Mouse (Mus musculus): ENCODE measurements around the gene Fbxo46. TPM values are rescaled to one million over a fixed set of nuclear protein-coding genes. Genes with fewer than 3 reads are reported as not detected.

The Fbxo46 gene
- polyA plus RNA-seq, 1 experiment: 29.2 TPM

- no peaks in the 10 kb centered on the region; the same call in 1 of the 2 replicates for H3K36me3 ChIP-seq (ENCODE audit: control insufficient read depth, insufficient read depth, low read length)
- TF ChIP-seq CTCF (IDR thresholded peaks at IDR 0.05; ENCODE audit: borderline replicate concordance, control insufficient read depth, extremely low read depth, insufficient read depth, low read length, poor library complexity) (no peak), POLR2A (IDR thresholded peaks at IDR 0.05; ENCODE audit: control insufficient read depth, extremely low read depth, insufficient read depth, low read length, poor library complexity) (no peak)
- 86% methylated on average over 11 of the region's 11 CpGs for whole genome bisulfite sequencing
- no peak overlapping the region for H3K4me3 ChIP-seq (ENCODE audit: control insufficient read depth, insufficient read depth, low read length)
- DNase-seq: no peak
- H3K27ac ChIP-seq (ENCODE audit: control insufficient read depth, insufficient read depth, low read length): no peak overlapping the region
- peaks cover 22% of the 10 kb centered on the region for H3K4me1 ChIP-seq (replicated peaks; ENCODE audit: control insufficient read depth, insufficient read depth, low read length)
- H3K27me3 ChIP-seq (ENCODE audit: control insufficient read depth, insufficient read depth, low read length): no peaks in the 10 kb centered on the region; the same call in 1 of the 2 replicates
These were observed 38.9 kb downstream of the Fbxo46 start for GRCm38 (mm10) chr7:19158601-19159000.

- no peaks in the 10 kb centered on the region for H3K36me3 ChIP-seq (ENCODE audit: control insufficient read depth, insufficient read depth, low read length)
- peaks cover 25% of the 10 kb centered on the region for H3K4me1 ChIP-seq (replicated peaks; ENCODE audit: control insufficient read depth, insufficient read depth, low read length)
- 37% methylated on average over 18 of the region's 18 CpGs for WGBS
- no peak for DNase-seq
- H3K27me3 ChIP-seq (ENCODE audit: control insufficient read depth, insufficient read depth, low read length): no peaks in the 10 kb centered on the region; the same call in 1 of the 2 replicates
- TF ChIP-seq CTCF (IDR thresholded peaks at IDR 0.05; ENCODE audit: borderline replicate concordance, control insufficient read depth, extremely low read depth, insufficient read depth, low read length, poor library complexity) (no peak), POLR2A (IDR thresholded peaks at IDR 0.05; ENCODE audit: control insufficient read depth, extremely low read depth, insufficient read depth, low read length, poor library complexity) (no peak)
- no peak overlapping the region for H3K4me3 ChIP-seq (ENCODE audit: control insufficient read depth, insufficient read depth, low read length)
- no peak overlapping the region for H3K27ac ChIP-seq (ENCODE audit: control insufficient read depth, insufficient read depth, low read length)
These were observed 39.8 kb downstream of the Fbxo46 start for GRCm38 (mm10) chr7:19159411-19159810.

- no peak for DNase-seq
- Histone ChIP-seq H3K27me3 (ENCODE audit: control insufficient read depth, insufficient read depth, low read length) (no peaks in the 10 kb centered on the region; the same call in 1 of the 2 replicates), H3K4me3 (ENCODE audit: control insufficient read depth, insufficient read depth, low read length) (no peak overlapping the region), H3K27ac (ENCODE audit: control insufficient read depth, insufficient read depth, low read length) (no peak overlapping the region), H3K4me1 (replicated peaks; ENCODE audit: control insufficient read depth, insufficient read depth, low read length) (peaks cover 31% of the 10 kb centered on the region), H3K36me3 (ENCODE audit: control insufficient read depth, insufficient read depth, low read length) (no peaks in the 10 kb centered on the region)
- 3% methylated on average over 20 of the region's 20 CpGs for WGBS
- no peak for TF ChIP-seq CTCF (IDR thresholded peaks at IDR 0.05; ENCODE audit: borderline replicate concordance, control insufficient read depth, extremely low read depth, insufficient read depth, low read length, poor library complexity)
These were observed 40.5 kb downstream of the Fbxo46 start for GRCm38 (mm10) chr7:19160115-19160514.

GRCm38 (mm10) chr7:19162928-19163327 lies 43.3 kb downstream of the Fbxo46 start:
- H3K27me3 ChIP-seq (ENCODE audit: control insufficient read depth, insufficient read depth, low read length): no peaks in the 10 kb centered on the region; the same call in 1 of the 2 replicates
- no peaks in the 10 kb centered on the region for H3K36me3 ChIP-seq (ENCODE audit: control insufficient read depth, insufficient read depth, low read length)
- H3K4me3 ChIP-seq (ENCODE audit: control insufficient read depth, insufficient read depth, low read length): no peak overlapping the region

GRCm38 (mm10) chr7:19163752-19164151 lies 44.1 kb downstream of the Fbxo46 start:
- no peak for DNase-seq
- Histone ChIP-seq H3K27ac (ENCODE audit: control insufficient read depth, insufficient read depth, low read length) (no peak overlapping the region), H3K4me1 (replicated peaks; ENCODE audit: control insufficient read depth, insufficient read depth, low read length) (peaks cover 29% of the 10 kb centered on the region), H3K36me3 (ENCODE audit: control insufficient read depth, insufficient read depth, low read length) (no peaks in the 10 kb centered on the region), H3K27me3 (ENCODE audit: control insufficient read depth, insufficient read depth, low read length) (no peaks in the 10 kb centered on the region; the same call in 1 of the 2 replicates), H3K4me3 (ENCODE audit: control insufficient read depth, insufficient read depth, low read length) (no peak overlapping the region)
- 56% methylated on average over 12 of the region's 12 CpGs for WGBS
- TF ChIP-seq POLR2A (IDR thresholded peaks at IDR 0.05; ENCODE audit: control insufficient read depth, extremely low read depth, insufficient read depth, low read length, poor library complexity) (no peak), CTCF (IDR thresholded peaks at IDR 0.05; ENCODE audit: borderline replicate concordance, control insufficient read depth, extremely low read depth, insufficient read depth, low read length, poor library complexity) (no peak)

More at GRCm38 (mm10) chr7:19162928-19163327, 43.3 kb downstream of the Fbxo46 start:
- DNase-seq: no peak
- WGBS: 92% methylated on average over 7 of the region's 7 CpGs
- TF ChIP-seq POLR2A (IDR thresholded peaks at IDR 0.05; ENCODE audit: control insufficient read depth, extremely low read depth, insufficient read depth, low read length, poor library complexity) (no peak), CTCF (IDR thresholded peaks at IDR 0.05; ENCODE audit: borderline replicate concordance, control insufficient read depth, extremely low read depth, insufficient read depth, low read length, poor library complexity) (no peak)
- Histone ChIP-seq H3K27ac (ENCODE audit: control insufficient read depth, insufficient read depth, low read length) (no peak overlapping the region), H3K4me1 (replicated peaks; ENCODE audit: control insufficient read depth, insufficient read depth, low read length) (peaks cover 29% of the 10 kb centered on the region)

- Histone ChIP-seq H3K36me3 (ENCODE audit: control insufficient read depth, insufficient read depth, low read length) (no peaks in the 10 kb centered on the region), H3K4me1 (replicated peaks; ENCODE audit: control insufficient read depth, insufficient read depth, low read length) (peaks cover 29% of the 10 kb centered on the region), H3K27me3 (ENCODE audit: control insufficient read depth, insufficient read depth, low read length) (no peaks in the 10 kb centered on the region; the same call in 1 of the 2 replicates), H3K4me3 (ENCODE audit: control insufficient read depth, insufficient read depth, low read length) (no peak overlapping the region), H3K27ac (ENCODE audit: control insufficient read depth, insufficient read depth, low read length) (no peak overlapping the region)
- DNase-seq: no peak
- TF ChIP-seq CTCF (IDR thresholded peaks at IDR 0.05; ENCODE audit: borderline replicate concordance, control insufficient read depth, extremely low read depth, insufficient read depth, low read length, poor library complexity) (no peak), POLR2A (IDR thresholded peaks at IDR 0.05; ENCODE audit: control insufficient read depth, extremely low read depth, insufficient read depth, low read length, poor library complexity) (no peak)
- WGBS: 4% methylated on average over 6 of the region's 6 CpGs
These were observed 44.5 kb downstream of the Fbxo46 start for GRCm38 (mm10) chr7:19164189-19164588.

- Histone ChIP-seq H3K27ac (ENCODE audit: control insufficient read depth, insufficient read depth, low read length) (no peak overlapping the region), H3K4me3 (ENCODE audit: control insufficient read depth, insufficient read depth, low read length) (no peak overlapping the region), H3K4me1 (replicated peaks; ENCODE audit: control insufficient read depth, insufficient read depth, low read length) (peaks cover 26% of the 10 kb centered on the region), H3K27me3 (ENCODE audit: control insufficient read depth, insufficient read depth, low read length) (no peaks in the 10 kb centered on the region; the same call in 1 of the 2 replicates), H3K36me3 (ENCODE audit: control insufficient read depth, insufficient read depth, low read length) (no peaks in the 10 kb centered on the region)
- DNase-seq: no peak
- TF ChIP-seq POLR2A (IDR thresholded peaks at IDR 0.05; ENCODE audit: control insufficient read depth, extremely low read depth, insufficient read depth, low read length, poor library complexity) (no peak), CTCF (IDR thresholded peaks at IDR 0.05; ENCODE audit: borderline replicate concordance, control insufficient read depth, extremely low read depth, insufficient read depth, low read length, poor library complexity) (no peak)
- 8% methylated on average over 13 of the region's 13 CpGs for WGBS
These were observed 45.3 kb downstream of the Fbxo46 start for GRCm38 (mm10) chr7:19164978-19165377.
